Mouse (Mus musculus): ENCODE measurements around the gene Atxn2. TPM values are rescaled to one million over a fixed set of nuclear protein-coding genes. Genes with fewer than 3 reads are reported as not detected.

Gene Atxn2
- total RNA-seq, 2 experiments from 2014 or later, result 41.0 to 144 TPM

DNA sequence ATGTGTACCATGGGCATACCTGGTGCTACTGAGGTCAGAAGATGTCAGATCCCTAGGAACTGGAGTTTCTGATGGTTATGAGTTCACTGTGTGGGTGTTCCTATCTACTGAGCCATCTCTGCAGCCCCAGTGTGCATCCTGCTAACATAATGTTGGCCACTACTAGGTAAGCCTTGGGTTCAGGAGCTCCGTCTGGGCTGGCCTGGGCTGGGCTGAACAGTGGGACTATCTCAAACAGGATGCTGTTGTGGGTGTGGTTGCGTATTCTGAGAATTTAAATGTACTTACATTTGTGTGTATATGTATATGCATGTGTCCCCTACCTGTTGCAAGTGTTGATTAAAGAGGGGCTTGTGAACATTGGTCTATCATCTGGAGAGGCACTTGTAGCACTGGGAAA lies 38.5 kb downstream of the Atxn2 start:
- ATAC-seq (replicated peaks; ENCODE audit: low FRiP score, low TSS enrichment, poor library complexity, severe bottlenecking), result peak; percentile 50; the same call in 1 of the 2 replicates

GRCm38 (mm10) chr5:121757900-121758299 lies 46.8 kb downstream of the Atxn2 start:
- no peak for ATAC-seq (replicated peaks; ENCODE audit: low FRiP score, low TSS enrichment, poor library complexity, severe bottlenecking)

- ATAC-seq (replicated peaks; ENCODE audit: low FRiP score, low TSS enrichment, poor library complexity, severe bottlenecking), result no peak
Observed at GRCm38 (mm10) chr5:121758341-121758740, 47.2 kb downstream of the Atxn2 start.

DNA sequence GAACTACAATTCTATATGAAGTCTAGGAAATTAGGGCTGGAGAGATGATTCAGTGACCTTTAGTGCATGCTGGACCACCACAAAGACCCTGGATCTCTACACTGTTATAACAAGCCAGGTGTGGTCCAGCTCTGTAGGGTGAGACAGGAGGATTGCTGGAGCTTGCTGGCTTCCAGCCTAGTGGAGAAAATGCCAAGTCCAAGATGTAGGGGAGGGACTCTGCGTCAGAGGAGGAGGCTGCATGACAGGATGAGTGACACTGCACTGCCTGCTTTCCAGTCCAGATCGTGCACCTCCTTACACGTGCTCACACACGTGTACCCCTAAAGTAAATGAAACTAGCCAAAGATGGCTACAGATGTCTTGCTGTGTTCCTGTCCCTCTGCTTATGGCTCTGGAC lies 48.8 kb downstream of the Atxn2 start:
- ATAC-seq (replicated peaks; ENCODE audit: low FRiP score, low TSS enrichment, poor library complexity, severe bottlenecking), result no peak

- no peak for ATAC-seq (replicated peaks; ENCODE audit: low FRiP score, low TSS enrichment, poor library complexity, severe bottlenecking)
Observed at GRCm38 (mm10) chr5:121761459-121761858, 50.3 kb downstream of the Atxn2 start.

DNA sequence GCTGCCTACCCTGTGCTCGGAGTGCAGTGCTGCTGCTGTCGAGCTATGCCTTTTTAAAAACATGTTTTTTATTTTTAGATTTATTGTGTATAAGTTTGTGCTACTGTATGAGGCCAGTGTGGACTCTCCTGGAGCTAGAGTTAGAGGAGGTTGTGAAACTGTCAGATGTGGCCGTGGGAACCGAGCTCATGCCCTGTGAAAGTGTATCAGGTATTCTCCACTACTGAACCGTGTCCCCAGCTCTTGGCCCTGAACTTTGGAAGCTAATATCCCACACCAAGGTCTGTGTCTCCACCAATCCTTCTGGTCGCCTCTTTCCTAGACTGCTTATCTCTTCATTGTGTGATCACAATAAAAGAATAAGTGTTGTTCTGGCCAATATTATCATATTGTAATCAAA lies 51.8 kb downstream of the Atxn2 start:
- ATAC-seq (replicated peaks; ENCODE audit: low FRiP score, low TSS enrichment, poor library complexity, severe bottlenecking), result no peak

- no peak for ATAC-seq (replicated peaks; ENCODE audit: low FRiP score, low TSS enrichment, poor library complexity, severe bottlenecking)
Observed at GRCm38 (mm10) chr5:121765020-121765419, 53.9 kb downstream of the Atxn2 start.

- no peak for ATAC-seq (replicated peaks; ENCODE audit: low FRiP score, low TSS enrichment, poor library complexity, severe bottlenecking)
Observed at GRCm38 (mm10) chr5:121766038-121766773, 55.1 kb downstream of the Atxn2 start.

DNA sequence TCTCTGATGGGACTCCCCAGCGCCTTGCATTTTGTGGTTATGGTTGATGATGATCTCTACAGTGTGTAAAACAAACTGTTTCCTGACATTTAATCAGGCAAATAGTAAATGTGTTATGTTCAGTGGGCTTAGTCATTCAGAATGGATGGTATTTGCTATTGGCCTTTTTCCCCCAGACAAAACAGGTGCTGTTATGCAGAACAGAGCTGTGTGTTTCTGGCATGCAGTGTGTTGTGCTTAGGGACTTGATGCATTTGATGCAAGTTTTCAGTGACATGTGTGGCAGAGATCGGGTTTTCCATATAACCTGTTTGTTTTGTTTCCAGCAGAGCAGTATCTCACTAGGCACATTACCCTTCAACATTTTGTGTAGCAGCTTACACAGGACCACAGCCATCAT lies 56.4 kb downstream of the Atxn2 start:
- no peak for ATAC-seq (replicated peaks; ENCODE audit: low FRiP score, low TSS enrichment, poor library complexity, severe bottlenecking)

GRCm38 (mm10) chr5:121769827-121770226 lies 58.7 kb downstream of the Atxn2 start:
- no peak for ATAC-seq (replicated peaks; ENCODE audit: low FRiP score, low TSS enrichment, poor library complexity, severe bottlenecking)

GRCm38 (mm10) chr5:121771611-121772010 lies 60.5 kb downstream of the Atxn2 start:
- ATAC-seq (replicated peaks; ENCODE audit: low FRiP score, low TSS enrichment, poor library complexity, severe bottlenecking), result peak; percentile 83

GRCm38 (mm10) chr5:121778485-121779119 lies 67.5 kb downstream of the Atxn2 start:
- no peak for ATAC-seq (replicated peaks; ENCODE audit: low FRiP score, low TSS enrichment, poor library complexity, severe bottlenecking)

GRCm38 (mm10) chr5:121780180-121780579 lies 69.0 kb downstream of the Atxn2 start:
- ATAC-seq (replicated peaks; ENCODE audit: low FRiP score, low TSS enrichment, poor library complexity, severe bottlenecking), result no peak

DNA sequence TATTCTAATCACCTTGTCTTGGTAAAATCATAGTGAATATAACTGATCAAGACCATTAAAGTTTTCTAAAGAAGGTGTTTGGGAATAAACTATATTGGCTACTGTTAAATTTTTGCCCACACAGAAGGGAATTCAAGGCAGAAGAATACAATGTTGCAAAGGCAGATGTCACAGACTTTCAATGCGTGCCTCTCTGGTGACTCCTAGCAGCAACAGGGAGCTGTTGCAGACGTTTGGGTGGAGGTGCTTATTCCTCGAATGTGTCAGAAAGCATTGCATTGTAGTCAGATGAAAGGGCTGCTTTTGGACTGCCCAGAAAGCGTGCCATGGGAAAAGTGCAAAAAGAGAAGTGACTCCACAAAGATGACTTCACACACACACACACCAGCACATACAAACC lies 71.3 kb downstream of the Atxn2 start:
- no peak for ATAC-seq (replicated peaks; ENCODE audit: low FRiP score, low TSS enrichment, poor library complexity, severe bottlenecking)

DNA sequence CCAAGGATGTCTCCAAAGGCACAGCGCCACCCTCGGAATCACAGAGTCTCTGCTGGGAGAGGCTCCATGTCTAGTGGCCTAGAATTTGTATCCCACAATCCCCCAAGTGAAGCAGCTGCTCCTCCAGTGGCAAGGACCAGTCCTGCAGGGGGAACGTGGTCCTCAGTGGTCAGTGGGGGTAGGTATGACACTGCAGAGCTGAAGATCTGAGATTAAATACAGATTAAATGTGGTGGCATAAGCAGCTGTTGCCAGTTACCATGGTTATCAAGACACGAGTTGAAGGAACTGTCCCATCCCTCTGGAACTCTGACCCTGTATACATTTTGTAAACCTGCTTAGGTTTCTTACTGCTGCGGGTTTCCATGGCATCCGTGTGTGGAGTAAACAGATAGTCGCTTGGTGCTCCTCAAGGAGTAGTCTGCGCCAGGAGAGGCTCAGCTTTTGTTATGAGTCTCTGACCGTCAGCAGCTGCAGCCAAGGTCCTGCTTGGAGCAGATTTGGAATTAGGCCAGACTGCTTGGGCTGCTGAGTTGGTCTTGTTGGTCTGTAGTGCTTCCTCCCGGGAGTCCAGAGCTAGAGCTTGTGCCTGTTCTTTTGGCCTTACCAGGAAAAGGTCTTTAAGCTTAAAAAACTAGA lies 72.8 kb downstream of the Atxn2 start:
- no peak for ATAC-seq (replicated peaks; ENCODE audit: low FRiP score, low TSS enrichment, poor library complexity, severe bottlenecking)

DNA sequence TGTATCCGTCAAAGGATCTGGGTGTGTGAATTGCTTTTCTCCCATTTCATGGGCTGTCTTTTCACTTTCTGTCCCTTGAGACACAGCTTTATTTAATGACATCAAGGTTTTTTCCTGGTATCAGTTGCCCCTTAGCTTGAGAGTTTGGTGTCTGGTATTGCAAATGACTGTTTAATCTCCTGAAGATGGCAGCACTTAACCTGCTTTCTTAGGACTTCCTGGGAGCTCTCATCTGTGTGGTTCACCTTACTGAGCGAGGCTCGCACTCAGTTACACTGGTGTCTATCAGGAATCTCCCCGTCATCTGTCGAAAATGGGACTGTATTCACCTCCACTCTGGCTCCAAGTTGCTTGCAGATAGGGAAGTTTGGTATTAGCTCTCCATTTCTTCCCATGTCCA lies 79.9 kb downstream of the Atxn2 start:
- no peak for ATAC-seq (replicated peaks; ENCODE audit: low FRiP score, low TSS enrichment, poor library complexity, severe bottlenecking)

GRCm38 (mm10) chr5:121795800-121796199 lies 84.7 kb downstream of the Atxn2 start:
- peak; percentile 30; the same call in 1 of the 2 replicates for ATAC-seq (replicated peaks; ENCODE audit: low FRiP score, low TSS enrichment, poor library complexity, severe bottlenecking)

DNA sequence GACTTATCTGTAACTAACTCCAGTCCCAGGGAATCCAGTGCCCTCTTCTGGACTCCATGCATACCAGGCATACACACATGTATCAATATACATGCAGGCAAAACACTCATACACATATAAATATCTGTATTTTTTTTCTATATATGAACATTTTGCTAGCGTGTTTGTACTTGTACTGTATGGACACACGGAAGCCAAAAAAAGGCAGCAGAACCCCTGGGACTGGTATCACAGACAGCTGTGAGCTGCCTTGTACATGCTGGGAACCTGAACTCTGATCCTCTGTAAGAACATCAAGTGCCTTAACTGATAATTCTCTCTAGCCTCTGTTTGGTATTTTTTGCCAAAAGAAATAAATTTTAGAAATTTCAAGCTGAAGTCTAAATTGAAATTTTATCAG lies 87.3 kb downstream of the Atxn2 start:
- no peak for ATAC-seq (replicated peaks; ENCODE audit: low FRiP score, low TSS enrichment, poor library complexity, severe bottlenecking)

DNA sequence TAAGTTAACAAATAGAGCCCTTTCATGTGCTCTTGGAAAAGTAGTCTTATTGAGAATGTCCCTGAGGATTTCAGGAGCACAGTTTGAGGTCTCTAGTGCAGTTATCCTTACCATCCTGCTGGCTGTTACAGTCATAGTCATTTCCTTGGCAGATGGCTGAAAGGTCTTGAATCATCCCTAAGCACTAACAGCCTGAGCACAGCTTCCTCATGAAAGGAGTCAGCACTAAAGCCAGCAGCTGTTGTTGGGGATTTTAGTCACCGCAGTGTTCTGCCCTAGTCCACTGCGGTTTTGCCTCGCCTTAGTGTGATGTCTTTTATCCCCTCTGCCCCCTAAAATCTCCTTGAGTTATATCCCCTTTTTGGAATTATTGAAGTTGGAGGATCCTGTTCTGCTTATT lies 96.0 kb downstream of the Atxn2 start:
- no peak for ATAC-seq (replicated peaks; ENCODE audit: low FRiP score, low TSS enrichment, poor library complexity, severe bottlenecking)

GRCm38 (mm10) chr5:121808202-121808601 lies 97.1 kb downstream of the Atxn2 start:
- no peak for ATAC-seq (replicated peaks; ENCODE audit: low FRiP score, low TSS enrichment, poor library complexity, severe bottlenecking)
